In the genomic region with DNA sequence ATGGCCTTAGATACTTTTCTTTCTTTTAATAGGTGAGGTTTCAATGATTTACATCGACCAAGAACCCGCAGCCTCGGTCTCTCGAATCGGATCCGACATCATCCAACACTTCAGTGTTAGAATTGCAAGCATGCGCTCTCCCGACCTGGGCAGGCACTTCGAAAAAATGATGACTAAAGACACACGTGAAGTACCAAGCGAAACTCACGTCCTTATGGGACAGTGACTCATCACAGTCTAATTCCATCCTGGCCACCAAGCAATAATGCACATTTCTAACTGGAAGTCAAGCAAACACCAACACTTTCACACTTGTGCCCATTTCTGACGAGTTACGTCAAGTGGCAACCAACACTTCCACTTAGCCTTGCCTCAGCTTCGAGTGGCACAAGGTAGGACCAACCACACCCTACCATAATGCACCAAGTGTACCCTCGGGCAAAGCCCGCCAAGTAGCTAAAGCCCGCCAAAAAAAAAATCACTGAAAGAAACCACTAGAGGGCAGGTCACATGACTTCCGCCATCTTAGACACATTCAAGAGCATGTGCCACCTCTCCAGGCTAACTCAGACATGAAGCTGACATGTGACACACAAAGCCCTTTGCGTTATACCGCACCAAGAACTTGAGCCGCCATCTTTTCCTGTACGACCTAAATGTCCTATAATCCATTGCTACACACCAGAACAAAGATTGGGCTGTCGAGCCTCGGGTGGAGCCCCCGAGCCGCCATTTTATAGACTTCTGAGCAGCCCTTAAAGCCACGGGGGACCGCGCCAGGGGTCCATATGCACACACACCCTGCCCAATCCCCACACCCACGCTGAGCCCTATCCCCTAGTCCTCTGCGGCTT, we compare ENCODE assay signal across 9 mouse cellular contexts. TPM values are rescaled to one million over a fixed set of nuclear protein-coding genes. Genes with fewer than 3 reads are reported as not detected.
DNase-seq lines count a peak whose midpoint lies in the region; ATAC-seq and TF ChIP-seq lines count a peak whose summit lies in the region.
"Had no signal": no experiment of that assay in that cellular context is flagged by ENCODE, and none has a peak within 500 bp of the region (broad histone marks: within the 10 kb centered on the region; RNA-seq: fewer than 3 reads in every experiment).

No protein-coding gene starts in this region.

- peak; percentile 53 for TF ChIP-seq CTCF in midbrain, postnatal 0 days (IDR thresholded peaks at IDR 0.05)

- H3K27me3 ChIP-seq in heart, embryonic 16.5 days (ENCODE audit: control insufficient read depth, insufficient read depth, low read length) = no peaks in the 10 kb centered on the region
- no peaks in the 10 kb centered on the region for H3K27me3 ChIP-seq in limb, embryonic 14.5 days (ENCODE audit: control insufficient read depth, insufficient read depth, low read length)
- no peaks in the 10 kb centered on the region for H3K27me3 ChIP-seq in midbrain, postnatal 0 days (ENCODE audit: insufficient read depth, low read length)

- H3K36me3 ChIP-seq in heart, embryonic 16.5 days (ENCODE audit: control insufficient read depth, insufficient read depth) = no peaks in the 10 kb centered on the region
- H3K36me3 ChIP-seq in limb, embryonic 14.5 days (ENCODE audit: control insufficient read depth, insufficient read depth, low read length) = no peaks in the 10 kb centered on the region
- H3K36me3 ChIP-seq in midbrain, postnatal 0 days (ENCODE audit: insufficient read depth, low read length) = no peaks in the 10 kb centered on the region

- H3K9ac ChIP-seq in heart, embryonic 16.5 days (ENCODE audit: low read length) = peak overlapping the region; percentile 75
- peak overlapping the region; percentile 53 for H3K9ac ChIP-seq in limb, embryonic 14.5 days (ENCODE audit: low read depth, low read length, severe bottlenecking)
- H3K9ac ChIP-seq in midbrain, postnatal 0 days (replicated peaks; ENCODE audit: low read length, poor library complexity, severe bottlenecking) = peak overlapping the region; percentile 52

- TF ChIP-seq POLR2A in limb, embryonic 14.5 days (IDR thresholded peaks at IDR 0.05; ENCODE audit: borderline replicate concordance, extremely low read depth, insufficient read depth, insufficient read length) = no peak

- H3K4me2 ChIP-seq in heart, embryonic 16.5 days (ENCODE audit: low read depth, low read length) = peak overlapping the region; percentile 53
- peak overlapping the region; percentile 25; the same call in 1 of the 2 replicates for H3K4me2 ChIP-seq in limb, embryonic 14.5 days (replicated peaks; ENCODE audit: low read depth, low read length, severe bottlenecking)
- H3K4me2 ChIP-seq in midbrain, postnatal 0 days (ENCODE audit: low read depth, low read length, poor library complexity, severe bottlenecking) = peak overlapping the region; percentile 33

- H3K4me1 ChIP-seq in heart, embryonic 16.5 days (ENCODE audit: control insufficient read depth, insufficient read depth, low read length) = no peaks in the 10 kb centered on the region
- no peaks in the 10 kb centered on the region for H3K4me1 ChIP-seq in limb, embryonic 14.5 days (ENCODE audit: control insufficient read depth, insufficient read depth, low read length)
- H3K4me1 ChIP-seq in midbrain, postnatal 0 days (ENCODE audit: insufficient read depth, low read length) = no peaks in the 10 kb centered on the region

- H3K27ac ChIP-seq in heart, embryonic 16.5 days (ENCODE audit: low read length) = peak overlapping the region; percentile 88
- H3K27ac ChIP-seq in limb, embryonic 14.5 days (replicated peaks; ENCODE audit: low read depth, low read length) = peak overlapping the region; percentile 81
- H3K27ac ChIP-seq in midbrain, postnatal 0 days (ENCODE audit: low read depth, low read length) = peak overlapping the region; percentile 70

- peak; percentile 75 for DNase-seq in cerebellum, adult 9-10 months
- DNase-seq in cerebellum, adult 11-12 months = no peak
- peak; percentile 35 for DNase-seq in urinary bladder, adult 2 months (ENCODE audit: low spot score)
- no peak for DNase-seq in urinary bladder, postnatal 14 days (ENCODE audit: low spot score)
- peak; percentile 60 for DNase-seq in limb, embryonic 14.5 days (ENCODE audit: low spot score)
- peak; percentile 78 for DNase-seq in midbrain, postnatal 0 days (ENCODE audit: low spot score)
- no peak for DNase-seq in adipocyte (ENCODE audit: low spot score)

- H3K4me3 ChIP-seq in heart, embryonic 16.5 days (ENCODE audit: low read length) = peak overlapping the region; percentile 58
- peak overlapping the region; percentile 40 for H3K4me3 ChIP-seq in limb, embryonic 14.5 days (replicated peaks; ENCODE audit: low read length)
- H3K4me3 ChIP-seq in midbrain, postnatal 0 days (ENCODE audit: low read depth, low read length) = peak overlapping the region; percentile 38

- no peaks in the 10 kb centered on the region for H3K9me3 ChIP-seq in heart, embryonic 16.5 days (replicated peaks; ENCODE audit: control insufficient read depth, low read length)
- no peaks in the 10 kb centered on the region for H3K9me3 ChIP-seq in limb, embryonic 14.5 days (ENCODE audit: control insufficient read depth, low read length)
- no peaks in the 10 kb centered on the region for H3K9me3 ChIP-seq in midbrain, postnatal 0 days (ENCODE audit: low read length)

- whole genome bisulfite sequencing in heart, embryonic 16.5 days = 68% methylated on average over 32 of the region's 32 CpGs
- WGBS in limb, embryonic 14.5 days = 68% methylated on average over 32 of the region's 32 CpGs
- 68% methylated on average over 32 of the region's 32 CpGs for WGBS in midbrain, postnatal 0 days

- peak; percentile 71 for ATAC-seq in heart, embryonic 16.5 days (replicated peaks; ENCODE audit: extremely low read depth, insufficient read depth, low FRiP score)
- ATAC-seq in limb, embryonic 14.5 days (ENCODE audit: low FRiP score, low read depth) = peak; percentile 85
- peak; percentile 88 for ATAC-seq in midbrain, postnatal 0 days (ENCODE audit: low FRiP score)

RNA-seq across cellular contexts. Expression of a gene that starts 59.7 kb away (rescaled TPM):
- 0.52 and 1.1 TPM in 2 replicates for polyA plus RNA-seq in urinary bladder, adult 2 months (2012; rRNA removed)
- not detected in 2 replicates for polyA plus RNA-seq in heart, embryonic 16.5 days (2015; fragmentation: Nextera tagmentation; extraction: Ambion mirVana)
- not detected in 2 replicates for polyA plus RNA-seq in limb, embryonic 14.5 days (2012; rRNA removed)
- polyA plus RNA-seq in limb, embryonic 14.5 days (2014; fragmentation: Nextera tagmentation; extraction: Ambion mirVana) = not detected in 2 replicates
- total RNA-seq in midbrain, postnatal 0 days (2014; rRNA removed) = 2.0 TPM in 1 of 2 replicates, not detected in the other
- polyA plus RNA-seq in midbrain, postnatal 0 days (2015; fragmentation: Nextera tagmentation; extraction: Ambion mirVana) = 0.63 TPM in 1 of 2 replicates, not detected in the other
- total RNA-seq: layer of hippocampus, postnatal 36 days had no signal

Comparison
In these comparisons a context has a peak if more than half of its experiments do, and no peak if none do; other contexts are left out.
1. DNase-seq: peak in cerebellum, adult 9-10 months (single experiment), urinary bladder, adult 2 months (single experiment), limb, embryonic 14.5 days (single experiment) and midbrain, postnatal 0 days (single experiment); none in cerebellum, adult 11-12 months (single experiment), urinary bladder, postnatal 14 days (single experiment) and adipocyte (single experiment).
2. Peak in every context shown above with its lines, with median percentiles within 50 percentile points of each other: ATAC-seq, H3K27ac ChIP-seq, H3K4me2 ChIP-seq, H3K4me3 ChIP-seq and H3K9ac ChIP-seq.